ENCODE assay signal across 14 mouse cellular contexts in genomic region chr1:71312171-71312570, GRCm38 (mm10).
"Had no signal": no experiment of that assay in that cellular context is flagged by ENCODE, and none has a peak within 500 bp of the region (broad histone marks: within the 10 kb centered on the region; RNA-seq: fewer than 3 reads in every experiment).

No protein-coding gene starts in this region.

- DNase-seq: kidney, postnatal 25 days; layer of hippocampus, adult 9-11 months; liver; liver, embryonic 13.5 days; lung, adult 2 months; lung, postnatal 14 days; lung, postnatal 4 days; midbrain, embryonic 14.5 days; thymus, adult 18-20 months; thymus, postnatal 36 days had no signal

- H3K9me3 ChIP-seq: limb, embryonic 10.5 days; limb, embryonic 13.5 days; liver, embryonic 13.5 days had no signal

- H3K4me1 ChIP-seq: limb, embryonic 10.5 days; liver, embryonic 13.5 days had no signal

- H3K27ac ChIP-seq: kidney, postnatal 0 days; layer of hippocampus, adult 2 months; limb, embryonic 10.5 days; limb, embryonic 13.5 days; liver, embryonic 13.5 days had no signal

- H3K27me3 ChIP-seq: limb, embryonic 13.5 days; liver, embryonic 13.5 days had no signal

- H3K36me3 ChIP-seq: limb, embryonic 10.5 days; limb, embryonic 13.5 days; liver, embryonic 13.5 days had no signal

- H3K4me3 ChIP-seq: layer of hippocampus, adult 2 months; limb, embryonic 10.5 days; limb, embryonic 13.5 days; liver, embryonic 13.5 days had no signal
